8 mouse cellular contexts compared by ENCODE assay signal in the genomic region with DNA sequence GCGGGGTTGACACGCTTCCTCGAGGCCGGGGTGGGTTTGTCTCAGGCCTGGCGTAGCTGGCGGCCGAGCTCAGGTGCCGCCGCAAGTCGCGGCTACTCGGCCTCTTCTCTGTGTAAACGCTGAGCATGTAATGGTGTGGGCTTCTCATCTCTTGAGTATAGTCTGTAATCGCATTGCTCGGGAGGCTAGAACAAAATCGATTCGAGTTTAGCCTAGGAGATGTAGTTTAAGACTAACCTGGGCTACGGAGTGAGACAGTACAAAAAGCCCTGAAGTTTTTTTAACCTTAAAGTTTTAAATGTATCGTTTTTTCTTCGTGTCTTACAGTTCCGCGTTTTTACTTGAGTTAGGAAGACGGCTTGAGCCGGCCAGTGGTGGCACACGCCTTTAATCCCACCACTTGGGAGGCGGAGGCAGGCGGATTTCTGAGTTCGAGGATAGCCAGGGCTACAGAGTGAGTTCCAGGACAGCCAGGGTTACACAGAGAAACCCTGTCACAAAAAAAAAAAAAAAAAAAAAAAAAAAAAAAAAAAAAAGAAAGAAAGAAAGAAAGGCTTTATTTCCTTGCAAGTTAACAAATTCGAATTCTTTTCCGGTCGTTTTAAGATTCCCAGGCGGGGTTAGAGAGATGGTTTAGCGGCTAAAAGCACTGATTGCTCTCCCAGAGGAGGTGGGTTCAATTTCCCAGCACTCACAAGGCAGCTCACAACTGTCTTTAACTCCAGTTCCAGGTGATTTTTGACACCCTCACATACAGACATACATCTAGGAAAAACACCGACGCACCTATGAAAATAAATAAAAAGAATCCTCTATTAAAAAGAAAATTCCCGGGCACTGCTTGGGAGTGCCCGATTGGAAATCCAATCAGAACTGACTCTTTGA. TPM values are rescaled to one million over a fixed set of nuclear protein-coding genes. Genes with fewer than 3 reads are reported as not detected.
DNase-seq lines count a peak whose midpoint lies in the region; ATAC-seq and TF ChIP-seq lines count a peak whose summit lies in the region.

No protein-coding gene starts in this region.

- peak; percentile 32 for ATAC-seq in granulocyte monocyte progenitor cell, adult 5-6 weeks (replicated peaks; ENCODE audit: poor library complexity, severe bottlenecking)
- peak; percentile 53 for ATAC-seq in liver, embryonic 14.5 days (ENCODE audit: insufficient read depth)

- TF ChIP-seq CTCF in left cerebral cortex, adult 2 months (IDR thresholded peaks at IDR 0.05) = no peak
- no peak for TF ChIP-seq CTCF in liver, embryonic 14.5 days (IDR thresholded peaks at IDR 0.05; ENCODE audit: low read depth)

- no peak for DNase-seq in left cerebral cortex, adult 2 months (ENCODE audit: extremely low spot score in 1 of 2, low spot score in 2 of 2)
- DNase-seq in left cerebral cortex, adult 11 months (ENCODE audit: low spot score) = no peak
- DNase-seq in adipocyte (ENCODE audit: low spot score) = peak; percentile 16
- DNase-seq in liver, embryonic 14.5 days (ENCODE audit: low read depth in 3 of 3, low spot score in 3 of 3) = peak in 1 of 3 experiments; percentile 24
- no peak for DNase-seq in ovary, adult 18-20 months (ENCODE audit: low spot score)
- DNase-seq in ovary, postnatal 36 days (ENCODE audit: low spot score) = no peak
- DNase-seq in frontal cortex, postnatal 25 days (ENCODE audit: low spot score in 2 of 2) = no peak

- H3K4me1 ChIP-seq in liver, embryonic 14.5 days (replicated peaks; ENCODE audit: control insufficient read depth in 2 of 2, insufficient read depth in 2 of 2, low read length in 1 of 2) = peaks cover 20 to 25% of the 10 kb centered on the region in 2 experiments

- intact Hi-C loops in left cerebral cortex, adult 2 months (cut with DNase I) = no loop called here

- H3K9ac ChIP-seq in liver, embryonic 14.5 days (replicated peaks) = peak overlapping the region; percentile 100

- H3K27me3 ChIP-seq in liver, embryonic 14.5 days (ENCODE audit: control insufficient read depth, insufficient read depth, low read length) = no peaks in the 10 kb centered on the region

- peak overlapping the region; percentile 90 for H3K4me2 ChIP-seq in liver, embryonic 14.5 days (ENCODE audit: low read depth)

- peak overlapping the region; percentile 65 for H3K4me3 ChIP-seq in left cerebral cortex, adult 2 months
- peak overlapping the region; percentile 86 to 98 for H3K4me3 ChIP-seq in liver, embryonic 14.5 days (ENCODE audit: insufficient read depth in 1 of 2, low read depth in 2 of 2, low read length in 2 of 2)

- WGBS in liver, embryonic 14.5 days (ENCODE audit: insufficient replicate concordance) = 8% methylated on average over 37 of the region's 37 CpGs

- H3K27ac ChIP-seq in left cerebral cortex, adult 2 months = no peak overlapping the region
- H3K27ac ChIP-seq in liver, embryonic 14.5 days = peak overlapping the region; percentile 89

- peaks cover 33% of the 10 kb centered on the region for H3K36me3 ChIP-seq in liver, embryonic 14.5 days (replicated peaks; ENCODE audit: control insufficient read depth, insufficient read depth, low read depth)

- no peak for TF ChIP-seq EP300 in liver, embryonic 14.5 days (IDR thresholded peaks at IDR 0.05; ENCODE audit: low read depth)

- no peaks in the 10 kb centered on the region for H3K9me3 ChIP-seq in liver, embryonic 14.5 days (ENCODE audit: control insufficient read depth, low read length)

RNA-seq across cellular contexts. Expression of a gene that starts 0.8 kb away (rescaled TPM):
- under 1 TPM; 0.77 to 0.97 TPM for total RNA-seq in left cerebral cortex, adult 2 months (2021)
- 40.7 and 42.7 TPM in 2 replicates for total RNA-seq in granulocyte monocyte progenitor cell, adult 5-6 weeks (2014; fragmentation: Nextera tagmentation)
- 141 and 156 TPM in 2 replicates for total RNA-seq in granulocyte monocyte progenitor cell, adult 5-6 weeks (2017)
- 61.6 and 76.5 TPM in 2 replicates for polyA plus RNA-seq in liver, embryonic 14.5 days (2012; rRNA removed)
- polyA plus RNA-seq in liver, embryonic 14.5 days (2014; fragmentation: Nextera tagmentation; extraction: Ambion mirVana) = 131 TPM in 2 replicates

RNA-seq across cellular contexts. Expression of a gene that starts 25.6 kb away (rescaled TPM):
- 10 to 100 TPM; 21.5 to 23.2 TPM for total RNA-seq in left cerebral cortex, adult 2 months (2021)
- total RNA-seq in granulocyte monocyte progenitor cell, adult 5-6 weeks (2014; fragmentation: Nextera tagmentation) = 45.6 and 48.1 TPM in 2 replicates
- total RNA-seq in granulocyte monocyte progenitor cell, adult 5-6 weeks (2017) = 24.2 and 31.8 TPM in 2 replicates
- polyA plus RNA-seq in liver, embryonic 14.5 days (2012; rRNA removed) = 5.3 and 6.7 TPM in 2 replicates
- polyA plus RNA-seq in liver, embryonic 14.5 days (2014; fragmentation: Nextera tagmentation; extraction: Ambion mirVana) = 3.6 and 4.2 TPM in 2 replicates

RNA-seq across cellular contexts. Expression of a gene that starts 29.2 kb away (rescaled TPM):
- 10 to 100 TPM; 14.9 to 15.2 TPM for total RNA-seq in left cerebral cortex, adult 2 months (2021)
- 20.6 and 23.6 TPM in 2 replicates for total RNA-seq in granulocyte monocyte progenitor cell, adult 5-6 weeks (2014; fragmentation: Nextera tagmentation)
- 16.4 and 23.0 TPM in 2 replicates for total RNA-seq in granulocyte monocyte progenitor cell, adult 5-6 weeks (2017)
- 4.4 and 6.6 TPM in 2 replicates for polyA plus RNA-seq in liver, embryonic 14.5 days (2012; rRNA removed)
- 1.6 and 2.8 TPM in 2 replicates for polyA plus RNA-seq in liver, embryonic 14.5 days (2014; fragmentation: Nextera tagmentation; extraction: Ambion mirVana)

RNA-seq across cellular contexts. Expression of a gene that starts 34.0 kb away (rescaled TPM):
- total RNA-seq in left cerebral cortex, adult 2 months (2021) = 10 to 100 TPM; 40.8 to 45.3 TPM
- total RNA-seq in granulocyte monocyte progenitor cell, adult 5-6 weeks (2014; fragmentation: Nextera tagmentation) = 23.7 and 33.5 TPM in 2 replicates
- 21.2 and 33.9 TPM in 2 replicates for total RNA-seq in granulocyte monocyte progenitor cell, adult 5-6 weeks (2017)
- 14.2 and 21.4 TPM in 2 replicates for polyA plus RNA-seq in liver, embryonic 14.5 days (2012; rRNA removed)
- polyA plus RNA-seq in liver, embryonic 14.5 days (2014; fragmentation: Nextera tagmentation; extraction: Ambion mirVana) = 26.7 and 28.3 TPM in 2 replicates

RNA-seq across cellular contexts. Expression of a gene that starts 45.8 kb away (rescaled TPM):
- total RNA-seq in left cerebral cortex, adult 2 months (2021) = 10 to 100 TPM; 37.7 to 43.7 TPM
- 8.1 and 13.9 TPM in 2 replicates for total RNA-seq in granulocyte monocyte progenitor cell, adult 5-6 weeks (2014; fragmentation: Nextera tagmentation)
- 20.2 and 22.4 TPM in 2 replicates for total RNA-seq in granulocyte monocyte progenitor cell, adult 5-6 weeks (2017)
- polyA plus RNA-seq in liver, embryonic 14.5 days (2012; rRNA removed) = 3.8 and 7.1 TPM in 2 replicates
- polyA plus RNA-seq in liver, embryonic 14.5 days (2014; fragmentation: Nextera tagmentation; extraction: Ambion mirVana) = 5.6 and 7.3 TPM in 2 replicates

Comparison
In these comparisons a context has a peak if more than half of its experiments do, and no peak if none do; other contexts are left out.
1. RNA of a gene that starts 0.8 kb away (total RNA-seq): 40.7 to 156 TPM in granulocyte monocyte progenitor cell, adult 5-6 weeks; 0.77 to 0.97 TPM in left cerebral cortex, adult 2 months; every median in the first group is over 10 times any median in the second.